Mouse (Mus musculus): ENCODE data around the gene Stat4. TPM values are rescaled to one million over a fixed set of nuclear protein-coding genes. Genes with fewer than 3 reads are reported as not detected.
A peak's percentile ranks its signal among the peaks of the same experiment; 100 is the strongest.

Stat4 gene
- polyA plus RNA-seq, 1 experiment from 2014 or later, result 12.0 TPM

DNA sequence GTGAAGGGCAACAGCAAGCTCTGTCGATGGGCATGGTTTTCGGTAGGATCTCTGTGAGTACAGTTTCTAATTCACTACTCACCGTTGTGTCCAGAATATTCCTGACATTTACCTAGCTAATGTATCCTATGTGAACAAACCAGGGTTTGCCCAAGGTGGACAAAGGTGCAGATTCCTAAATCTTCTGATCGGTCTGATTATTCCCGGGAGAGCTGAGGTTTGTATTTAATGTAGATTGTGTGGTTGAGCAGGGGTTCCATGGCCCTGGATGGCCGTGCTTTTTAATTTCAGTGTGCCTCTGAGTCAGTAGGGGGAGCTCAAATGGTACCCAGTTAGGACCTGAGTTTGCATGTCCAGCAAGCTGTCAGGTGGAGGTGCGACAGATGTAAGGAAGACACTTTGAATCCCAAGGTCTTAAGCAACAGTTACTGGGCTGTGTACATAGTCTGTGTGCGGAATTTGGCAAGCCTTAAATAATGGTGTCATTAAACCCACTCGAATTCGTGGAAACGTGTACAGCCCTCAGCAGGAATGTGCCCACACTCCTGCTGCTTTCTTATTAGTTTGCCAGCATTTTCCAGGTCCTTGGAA, 144.9 kb downstream of the Stat4 start:
- no peak for DNase-seq (ENCODE audit: low spot score)
- H3K27me3 ChIP-seq (ENCODE audit: control insufficient read depth, insufficient read depth, low read length), result no peaks in the 10 kb centered on the region
- H3K9ac ChIP-seq (ENCODE audit: low read length), result no peak overlapping the region
- H3K4me1 ChIP-seq (replicated peaks; ENCODE audit: control insufficient read depth, insufficient read depth, low read length), result no peaks in the 10 kb centered on the region
- no peak overlapping the region for H3K4me2 ChIP-seq (ENCODE audit: low read depth, low read length, severe bottlenecking)
- H3K4me3 ChIP-seq (ENCODE audit: low read depth, low read length), result no peak overlapping the region
- no peak for ATAC-seq (replicated peaks; ENCODE audit: low FRiP score)
- no peaks in the 10 kb centered on the region for H3K9me3 ChIP-seq (ENCODE audit: control insufficient read depth, low read length)
- H3K36me3 ChIP-seq (ENCODE audit: control insufficient read depth, insufficient read depth, low read length), result no peaks in the 10 kb centered on the region
- H3K27ac ChIP-seq (ENCODE audit: low read depth, low read length), result no peak overlapping the region
- 86% methylated on average over 11 of the region's 11 CpGs for WGBS

DNA sequence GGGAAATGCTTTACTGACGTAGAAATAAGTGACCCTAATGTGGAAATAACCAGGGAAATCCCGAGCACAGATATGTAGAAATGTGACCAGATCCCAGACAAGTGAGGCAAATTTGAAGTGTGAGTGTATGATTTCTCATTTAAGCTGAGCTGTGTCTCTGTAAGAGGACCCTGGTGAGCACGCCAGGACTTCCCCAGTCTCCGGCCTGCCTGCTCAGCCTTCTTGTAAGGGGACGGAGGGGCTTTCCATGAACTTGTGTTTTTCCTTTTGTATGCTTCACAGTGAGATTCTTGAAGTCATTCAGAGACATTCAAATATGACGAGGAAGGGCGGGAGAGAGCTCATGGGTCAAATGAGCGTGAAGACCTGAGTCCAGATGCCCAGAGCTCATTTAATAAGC, 146.3 kb downstream of the Stat4 start:
- no peaks in the 10 kb centered on the region for H3K4me1 ChIP-seq (replicated peaks; ENCODE audit: control insufficient read depth, insufficient read depth, low read length)
- 76% methylated on average over 8 of the region's 8 CpGs for WGBS

DNA sequence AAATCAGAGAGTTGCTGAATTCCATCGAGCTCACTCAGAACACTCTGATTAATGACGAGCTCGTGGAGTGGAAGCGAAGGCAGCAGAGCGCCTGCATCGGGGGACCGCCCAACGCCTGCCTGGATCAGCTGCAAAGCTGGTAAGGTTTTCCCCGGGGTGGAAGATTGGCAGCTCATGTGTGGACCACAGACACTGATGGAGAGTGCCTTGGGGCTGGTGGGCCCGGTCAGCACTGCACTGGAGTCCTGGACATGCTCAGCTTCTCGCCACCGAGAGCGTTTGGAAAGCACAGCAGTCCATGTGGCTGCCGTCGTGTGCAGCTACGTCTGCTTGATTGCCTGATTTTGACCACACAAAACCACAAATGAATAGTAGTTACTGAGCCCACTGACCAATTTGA, 150.3 kb downstream of the Stat4 start:
- ATAC-seq (replicated peaks; ENCODE audit: low FRiP score) (no peak), DNase-seq (ENCODE audit: low spot score) (no peak)
- no peaks in the 10 kb centered on the region for H3K9me3 ChIP-seq (ENCODE audit: control insufficient read depth, low read length)
- no peak overlapping the region for H3K9ac ChIP-seq (ENCODE audit: low read length)
- no peak overlapping the region for H3K4me2 ChIP-seq (ENCODE audit: low read depth, low read length, severe bottlenecking)
- no peaks in the 10 kb centered on the region for H3K4me1 ChIP-seq (replicated peaks; ENCODE audit: control insufficient read depth, insufficient read depth, low read length)
- H3K27ac ChIP-seq (ENCODE audit: low read depth, low read length), result no peak overlapping the region
- 87% methylated on average over 16 of the region's 16 CpGs for WGBS
- H3K36me3 ChIP-seq (ENCODE audit: control insufficient read depth, insufficient read depth, low read length), result no peaks in the 10 kb centered on the region
- H3K4me3 ChIP-seq (ENCODE audit: low read depth, low read length), result no peak overlapping the region
- no peaks in the 10 kb centered on the region for H3K27me3 ChIP-seq (ENCODE audit: control insufficient read depth, insufficient read depth, low read length)

More for the DNA sequence above, 146.3 kb downstream of the Stat4 start:
- no peak for DNase-seq (ENCODE audit: low spot score)
- H3K27me3 ChIP-seq (ENCODE audit: control insufficient read depth, insufficient read depth, low read length), result no peaks in the 10 kb centered on the region
- H3K36me3 ChIP-seq (ENCODE audit: control insufficient read depth, insufficient read depth, low read length), result no peaks in the 10 kb centered on the region
- ATAC-seq (replicated peaks; ENCODE audit: low FRiP score), result no peak
- H3K9ac ChIP-seq (ENCODE audit: low read length), result no peak overlapping the region
- no peaks in the 10 kb centered on the region for H3K9me3 ChIP-seq (ENCODE audit: control insufficient read depth, low read length)
- H3K4me3 ChIP-seq (ENCODE audit: low read depth, low read length), result no peak overlapping the region
- no peak overlapping the region for H3K27ac ChIP-seq (ENCODE audit: low read depth, low read length)
- no peak overlapping the region for H3K4me2 ChIP-seq (ENCODE audit: low read depth, low read length, severe bottlenecking)

DNA sequence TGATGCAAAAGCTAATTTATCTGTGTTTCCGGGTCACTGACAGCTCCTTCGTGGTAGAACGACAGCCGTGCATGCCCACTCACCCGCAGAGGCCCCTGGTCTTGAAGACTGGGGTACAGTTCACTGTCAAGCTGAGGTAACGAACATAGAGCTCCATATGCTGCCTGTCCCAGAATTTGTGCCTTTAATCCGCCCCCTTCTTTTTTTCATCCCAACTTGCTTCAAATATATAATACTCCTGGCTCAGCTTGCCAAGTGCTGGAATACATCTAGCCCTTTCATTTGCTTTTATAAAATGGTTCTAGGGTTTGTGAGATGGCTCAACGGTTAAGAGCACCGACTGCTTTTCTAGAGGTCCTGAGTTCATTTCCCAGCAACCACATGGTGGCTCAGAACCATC, 153.6 kb downstream of the Stat4 start:
- no peak overlapping the region for H3K9ac ChIP-seq (ENCODE audit: low read length)
- DNase-seq (ENCODE audit: low spot score), result no peak
- 84% methylated on average over 9 of the region's 9 CpGs for WGBS
- no peaks in the 10 kb centered on the region for H3K9me3 ChIP-seq (ENCODE audit: control insufficient read depth, low read length)
- ATAC-seq (replicated peaks; ENCODE audit: low FRiP score), result no peak
- H3K27me3 ChIP-seq (ENCODE audit: control insufficient read depth, insufficient read depth, low read length), result no peaks in the 10 kb centered on the region
- no peak overlapping the region for H3K4me3 ChIP-seq (ENCODE audit: low read depth, low read length)
- H3K4me1 ChIP-seq (replicated peaks; ENCODE audit: control insufficient read depth, insufficient read depth, low read length), result no peaks in the 10 kb centered on the region
- no peaks in the 10 kb centered on the region for H3K36me3 ChIP-seq (ENCODE audit: control insufficient read depth, insufficient read depth, low read length)
- H3K27ac ChIP-seq (ENCODE audit: low read depth, low read length), result no peak overlapping the region
- H3K4me2 ChIP-seq (ENCODE audit: low read depth, low read length, severe bottlenecking), result no peak overlapping the region

DNA sequence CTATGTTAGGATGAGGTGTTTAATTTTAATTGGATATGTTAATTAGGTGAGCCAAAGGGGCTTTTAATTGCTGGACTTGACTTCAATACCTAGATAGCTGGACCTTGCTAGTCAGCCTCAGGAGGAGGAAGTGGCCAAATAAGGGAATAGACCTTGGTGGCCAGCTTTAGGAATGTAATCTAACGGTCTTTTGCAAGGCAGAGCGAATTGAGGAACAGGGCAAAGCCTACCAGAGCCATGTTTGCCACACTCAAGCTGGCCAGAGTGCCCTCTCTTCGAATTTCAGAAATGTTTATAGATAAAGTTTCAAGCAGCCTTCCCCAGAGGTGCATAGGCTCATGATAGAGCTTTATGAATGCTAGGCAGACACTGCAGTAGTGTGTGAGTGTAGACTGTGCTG, 154.5 kb downstream of the Stat4 start:
- 72% methylated on average over 3 of the region's 3 CpGs for WGBS
- H3K27ac ChIP-seq (ENCODE audit: low read depth, low read length), result no peak overlapping the region
- H3K4me2 ChIP-seq (ENCODE audit: low read depth, low read length, severe bottlenecking), result no peak overlapping the region
- no peaks in the 10 kb centered on the region for H3K27me3 ChIP-seq (ENCODE audit: control insufficient read depth, insufficient read depth, low read length)
- ATAC-seq (replicated peaks; ENCODE audit: low FRiP score) (no peak), DNase-seq (ENCODE audit: low spot score) (no peak)
- no peaks in the 10 kb centered on the region for H3K9me3 ChIP-seq (ENCODE audit: control insufficient read depth, low read length)
- no peaks in the 10 kb centered on the region for H3K4me1 ChIP-seq (replicated peaks; ENCODE audit: control insufficient read depth, insufficient read depth, low read length)
- H3K36me3 ChIP-seq (ENCODE audit: control insufficient read depth, insufficient read depth, low read length), result no peaks in the 10 kb centered on the region
- H3K4me3 ChIP-seq (ENCODE audit: low read depth, low read length), result no peak overlapping the region
- H3K9ac ChIP-seq (ENCODE audit: low read length), result no peak overlapping the region

DNA sequence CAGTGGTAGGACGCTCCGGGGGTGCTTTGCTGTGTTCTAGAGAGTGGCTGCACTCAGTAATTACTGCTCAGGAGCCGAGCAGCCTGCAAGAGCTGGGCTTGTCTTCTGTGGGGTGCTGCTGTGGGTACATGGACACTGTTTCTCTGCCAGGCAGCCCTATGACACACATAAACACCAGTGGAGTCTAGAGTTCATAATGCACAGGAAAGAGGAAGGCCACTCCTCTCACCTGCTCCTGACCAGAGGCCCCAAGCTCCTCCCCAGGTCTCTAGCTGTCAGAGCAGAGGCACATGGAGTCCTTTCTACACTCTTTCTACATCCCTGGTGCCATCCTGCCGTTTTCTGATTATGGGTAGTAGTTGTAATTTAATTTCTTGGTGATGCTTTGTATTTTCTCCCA, 155.2 kb downstream of the Stat4 start:
- Histone ChIP-seq H3K27me3 (ENCODE audit: control insufficient read depth, insufficient read depth, low read length) (no peaks in the 10 kb centered on the region), H3K36me3 (ENCODE audit: control insufficient read depth, insufficient read depth, low read length) (no peaks in the 10 kb centered on the region), H3K4me2 (ENCODE audit: low read depth, low read length, severe bottlenecking) (no peak overlapping the region), H3K9me3 (ENCODE audit: control insufficient read depth, low read length) (no peaks in the 10 kb centered on the region), H3K4me1 (replicated peaks; ENCODE audit: control insufficient read depth, insufficient read depth, low read length) (no peaks in the 10 kb centered on the region), H3K27ac (ENCODE audit: low read depth, low read length) (no peak overlapping the region), H3K9ac (ENCODE audit: low read length) (no peak overlapping the region), H3K4me3 (ENCODE audit: low read depth, low read length) (no peak overlapping the region)
- ATAC-seq (replicated peaks; ENCODE audit: low FRiP score), result no peak
- WGBS, result 77% methylated on average over 4 of the region's 4 CpGs
- DNase-seq (ENCODE audit: low spot score), result peak; percentile 35

DNA sequence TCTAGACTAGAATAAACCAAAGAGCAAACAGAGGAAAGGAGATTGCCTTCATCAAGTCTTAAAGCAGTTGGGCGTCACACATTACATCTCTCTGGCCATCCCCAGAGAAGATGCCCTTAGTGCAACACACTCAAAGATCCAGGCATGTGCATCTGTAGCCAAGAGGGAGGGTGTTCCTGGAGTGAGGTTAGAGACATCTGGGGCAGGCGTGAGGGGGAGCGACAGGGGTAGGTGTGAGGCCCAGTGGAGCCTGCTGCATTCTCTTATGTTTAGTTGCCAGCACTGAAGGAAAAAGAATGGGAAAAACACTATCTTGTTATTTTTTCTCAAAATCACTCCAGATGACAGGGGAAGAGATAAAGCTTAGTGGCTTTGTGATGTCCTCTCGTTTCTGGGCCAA, 156.2 kb downstream of the Stat4 start:
- ATAC-seq (replicated peaks; ENCODE audit: low FRiP score) (no peak), DNase-seq (ENCODE audit: low spot score) (no peak)
- Histone ChIP-seq H3K9ac (ENCODE audit: low read length) (no peak overlapping the region), H3K4me2 (ENCODE audit: low read depth, low read length, severe bottlenecking) (no peak overlapping the region), H3K4me3 (ENCODE audit: low read depth, low read length) (no peak overlapping the region), H3K27me3 (ENCODE audit: control insufficient read depth, insufficient read depth, low read length) (no peaks in the 10 kb centered on the region), H3K36me3 (ENCODE audit: control insufficient read depth, insufficient read depth, low read length) (no peaks in the 10 kb centered on the region), H3K4me1 (replicated peaks; ENCODE audit: control insufficient read depth, insufficient read depth, low read length) (no peaks in the 10 kb centered on the region), H3K27ac (ENCODE audit: low read depth, low read length) (no peak overlapping the region), H3K9me3 (ENCODE audit: control insufficient read depth, low read length) (no peaks in the 10 kb centered on the region)
- WGBS, result 84% methylated on average over 4 of the region's 4 CpGs

DNA sequence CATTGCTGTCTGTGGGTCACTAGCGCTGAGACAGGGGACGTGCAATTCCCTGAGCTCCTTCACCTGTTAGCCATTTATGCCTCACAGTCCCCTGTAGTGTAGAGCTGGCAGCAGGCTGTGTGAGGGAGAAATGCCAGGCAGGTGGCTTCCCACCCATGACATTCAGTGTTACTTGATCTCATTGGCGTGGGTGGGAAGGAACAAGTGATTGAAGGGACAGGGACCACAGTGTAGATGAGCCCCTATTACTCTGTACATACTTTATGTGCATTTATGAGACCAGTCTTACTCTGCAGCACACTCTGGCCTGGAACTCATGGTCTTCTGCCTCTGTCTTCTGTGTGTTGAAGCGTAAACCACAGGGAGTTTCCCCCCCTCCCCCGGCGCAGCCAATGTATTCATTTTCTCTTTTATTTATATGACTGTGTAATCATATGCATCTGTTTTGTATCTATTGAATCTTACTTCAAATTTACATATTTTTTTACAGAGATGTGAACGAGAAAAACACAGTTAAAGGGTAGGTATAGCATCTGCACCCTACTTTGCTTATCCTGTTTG, 156.7 kb downstream of the Stat4 start:
- no peak for ATAC-seq (replicated peaks; ENCODE audit: low FRiP score)
- Histone ChIP-seq H3K36me3 (ENCODE audit: control insufficient read depth, insufficient read depth, low read length) (no peaks in the 10 kb centered on the region), H3K27ac (ENCODE audit: low read depth, low read length) (no peak overlapping the region), H3K9ac (ENCODE audit: low read length) (no peak overlapping the region), H3K4me2 (ENCODE audit: low read depth, low read length, severe bottlenecking) (no peak overlapping the region), H3K4me3 (ENCODE audit: low read depth, low read length) (no peak overlapping the region), H3K4me1 (replicated peaks; ENCODE audit: control insufficient read depth, insufficient read depth, low read length) (no peaks in the 10 kb centered on the region), H3K27me3 (ENCODE audit: control insufficient read depth, insufficient read depth, low read length) (no peaks in the 10 kb centered on the region), H3K9me3 (ENCODE audit: control insufficient read depth, low read length) (no peaks in the 10 kb centered on the region)
- DNase-seq (ENCODE audit: low spot score), result no peak
- WGBS, result 92% methylated on average over 7 of the region's 7 CpGs

DNA sequence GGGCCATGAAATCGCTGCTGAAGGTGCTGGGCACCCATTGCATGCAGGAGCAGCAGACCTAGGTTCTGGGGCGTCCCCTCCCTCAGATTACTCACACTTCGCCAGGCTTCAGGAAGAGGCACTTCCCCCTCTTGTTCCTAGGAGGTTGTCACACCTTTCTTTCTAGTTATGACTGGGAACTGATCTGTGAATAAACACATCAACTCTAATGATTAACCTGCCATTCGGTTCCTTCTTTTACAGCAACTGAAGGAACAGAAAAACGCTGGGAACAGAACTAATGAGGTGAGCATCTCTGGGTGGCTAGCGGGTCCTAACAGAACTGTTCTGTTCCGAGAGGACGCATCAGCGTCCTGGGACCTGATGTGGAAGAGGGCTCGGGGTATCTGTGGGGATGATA, 158.0 kb downstream of the Stat4 start:
- H3K27ac ChIP-seq (ENCODE audit: low read depth, low read length), result no peak overlapping the region
- DNase-seq (ENCODE audit: low spot score) (no peak), ATAC-seq (replicated peaks; ENCODE audit: low FRiP score) (no peak)
- H3K36me3 ChIP-seq (ENCODE audit: control insufficient read depth, insufficient read depth, low read length), result no peaks in the 10 kb centered on the region
- H3K27me3 ChIP-seq (ENCODE audit: control insufficient read depth, insufficient read depth, low read length), result no peaks in the 10 kb centered on the region
- no peaks in the 10 kb centered on the region for H3K9me3 ChIP-seq (ENCODE audit: control insufficient read depth, low read length)
- 89% methylated on average over 10 of the region's 10 CpGs for WGBS
- H3K4me3 ChIP-seq (ENCODE audit: low read depth, low read length), result no peak overlapping the region
- no peak overlapping the region for H3K4me2 ChIP-seq (ENCODE audit: low read depth, low read length, severe bottlenecking)
- no peak overlapping the region for H3K9ac ChIP-seq (ENCODE audit: low read length)
- no peaks in the 10 kb centered on the region for H3K4me1 ChIP-seq (replicated peaks; ENCODE audit: control insufficient read depth, insufficient read depth, low read length)
